Mouse (Mus musculus) lung, adult 2 months (tissue): ENCODE results near the gene Irf8. TPM values are rescaled to one million over a fixed set of nuclear protein-coding genes. Genes with fewer than 3 reads are reported as not detected.
"Not testable (repeated sequence)": the region's sequence is repeated elsewhere in the genome, so short reads cannot be mapped to it uniquely, and the experiment has no call there.

Source experiments
- DNase-seq: peaks from one replicate; pipeline ENCODE4 v3.0.0; 2022
- H3K4me1 ChIP-seq: fragments of 200-500 bp; 2 replicates; pipeline ENCODE4 v1.6.1; 2011; ENCODE audit warnings: low read length; ENCODE audit not compliant: control insufficient read depth, insufficient read depth
- H3K4me3 ChIP-seq: fragments of 200-500 bp; replicated peaks from 2 replicates; pipeline ENCODE3; 2011; ENCODE audit warnings: low read depth, mild to moderate bottlenecking, control low read depth, low read length; ENCODE audit errors: extremely low read depth
- CTCF ChIP-seq: fragments of 200-500 bp; IDR thresholded peaks from 2 replicates; pipeline ENCODE4 v1.5.1; 2011; ENCODE audit warnings: mild to moderate bottlenecking, low read length, control low read depth; ENCODE audit not compliant: insufficient read depth
- POLR2A ChIP-seq: fragments of 200-500 bp; IDR thresholded peaks from 2 replicates; pipeline ENCODE4 v1.6.1; 2011; ENCODE audit warnings: low read depth, mild to moderate bottlenecking, control low read depth, low read length, borderline replicate concordance; ENCODE audit errors: extremely low read depth
- WGBS: fragments of 180-500 bp; shearing (Covaris S2); methylation state at CpG from one replicate; pipeline ENCODE4 v1.1.7; 2018; 5-methylcytosine and 5-hydroxymethylcytosine counted together
- polyA plus RNA-seq: library from polyadenylated mRNA; depleted of rRNA; stranded (reverse); fragments of >200 nt; gene quantifications from 2 replicates; pipeline ENCODE4 v1.2.3, GENCODE M21; 2012

Irf8 gene
- polyA plus RNA-seq, 1 experiment = 38.6 TPM

GRCm38 (mm10) chr8:120719586-120720236 is 16.4 kb upstream of the Irf8 start:
- no peak for TF ChIP-seq POLR2A
- no peak for TF ChIP-seq CTCF
- WGBS = 58% methylated on average over 19 of the region's 19 CpGs
- Histone ChIP-seq H3K4me3 (no peak overlapping the region), H3K4me1 (no peaks in the 10 kb centered on the region)
- DNase-seq = no peak

GRCm38 (mm10) chr8:120723025-120723424 is 13.1 kb upstream of the Irf8 start:
- Histone ChIP-seq H3K4me1 (no peaks in the 10 kb centered on the region), H3K4me3 (no peak overlapping the region)
- no peak for DNase-seq
- WGBS = 70% methylated on average over 6 of the region's 6 CpGs
- TF ChIP-seq POLR2A (no peak), CTCF (peak; percentile 25; the same call in 1 of the 2 replicates)

GRCm38 (mm10) chr8:120724096-120724495 is 12.1 kb upstream of the Irf8 start:
- not testable (repeated sequence) for DNase-seq, H3K4me3 ChIP-seq, H3K4me1 ChIP-seq
- 95% methylated on average over 4 of the region's 4 CpGs for WGBS
- TF ChIP-seq CTCF = 0 out of 2 replicates have a peak, but pooled peaks have one; percentile 1

GRCm38 (mm10) chr8:120724816-120725575 is 11.2 kb upstream of the Irf8 start:
- DNase-seq = no peak
- Histone ChIP-seq H3K4me3 (no peak overlapping the region), H3K4me1 (no peaks in the 10 kb centered on the region)
- no peak for TF ChIP-seq CTCF
- TF ChIP-seq POLR2A = no peak
- WGBS = 46% methylated on average over 17 of the region's 17 CpGs

- 61% methylated on average over 5 of the region's 5 CpGs for WGBS
Measured at GRCm38 (mm10) chr8:120725576-120725950, 10.6 kb upstream of the Irf8 start.

GRCm38 (mm10) chr8:120726051-120726450 is 10.1 kb upstream of the Irf8 start:
- DNase-seq = no peak
- no peaks in the 10 kb centered on the region for H3K4me1 ChIP-seq
- 40% methylated on average over 5 of the region's 5 CpGs for WGBS
- no peak for TF ChIP-seq CTCF
- TF ChIP-seq POLR2A = no peak
- no peak overlapping the region for H3K4me3 ChIP-seq

More at GRCm38 (mm10) chr8:120725576-120725950, 10.6 kb upstream of the Irf8 start:
- Histone ChIP-seq H3K4me3 (no peak overlapping the region), H3K4me1 (no peaks in the 10 kb centered on the region)
- DNase-seq = no peak
- TF ChIP-seq CTCF (no peak), POLR2A (no peak)

- Histone ChIP-seq H3K4me3 (no peak overlapping the region), H3K4me1 (no peaks in the 10 kb centered on the region)
- TF ChIP-seq POLR2A = no peak
- TF ChIP-seq CTCF = no peak
- WGBS = 49% methylated on average over 9 of the region's 9 CpGs
- no peak for DNase-seq
Measured at GRCm38 (mm10) chr8:120728488-120729160, 7.5 kb upstream of the Irf8 start.

GRCm38 (mm10) chr8:120731582-120731981 is 4.6 kb upstream of the Irf8 start:
- DNase-seq = no peak
- H3K4me1 ChIP-seq = peaks cover 4% of the 10 kb centered on the region; the same call in 1 of the 2 replicates
- TF ChIP-seq CTCF (no peak), POLR2A (no peak)
- H3K4me3 ChIP-seq = no peak overlapping the region
- 51% methylated on average over 14 of the region's 14 CpGs for WGBS

- no peak for DNase-seq
- H3K4me1 ChIP-seq = peaks cover 4% of the 10 kb centered on the region; the same call in 1 of the 2 replicates
- TF ChIP-seq POLR2A (no peak), CTCF (no peak)
- 65% methylated on average over 6 of the region's 6 CpGs for WGBS
- H3K4me3 ChIP-seq = no peak overlapping the region
Measured at GRCm38 (mm10) chr8:120732068-120732467, 4.1 kb upstream of the Irf8 start.
